Mouse (Mus musculus) mature B cell (primary cell): Measurements from ENCODE around the gene Tmem219.
"Not testable (repeated sequence)": the region's sequence is repeated elsewhere in the genome, so short reads cannot be mapped to it uniquely, and the experiment has no call there.

Source experiments
- in situ Hi-C: fragments of 300-500 bp; cut with MboI; formaldehyde crosslinking; loops from 2 replicates; pipeline ENCODE4 v1.14.3; 2019

Tmem219 gene

DNA sequence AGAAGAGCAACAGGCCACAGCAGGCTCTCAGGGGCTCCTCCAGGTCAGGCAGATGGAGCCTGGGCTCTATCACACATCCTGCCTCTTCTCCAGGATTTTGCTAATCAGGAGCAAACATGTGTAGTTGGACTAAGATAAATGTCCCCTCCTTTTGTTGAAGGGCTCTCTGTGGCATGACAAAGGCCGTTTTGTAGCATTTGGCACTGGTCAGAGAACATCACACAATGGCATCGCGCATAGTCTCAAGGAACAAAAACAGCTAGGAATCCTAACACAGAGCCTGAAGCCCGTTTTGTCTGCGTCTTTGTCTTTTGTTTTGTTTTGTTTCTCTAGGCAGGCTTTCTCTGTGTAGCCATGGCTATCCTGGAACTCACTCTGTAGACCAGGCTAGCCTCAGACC lies 1.3 kb upstream of the Tmem219 start:
- in situ Hi-C loops, result no loop called here

DNA sequence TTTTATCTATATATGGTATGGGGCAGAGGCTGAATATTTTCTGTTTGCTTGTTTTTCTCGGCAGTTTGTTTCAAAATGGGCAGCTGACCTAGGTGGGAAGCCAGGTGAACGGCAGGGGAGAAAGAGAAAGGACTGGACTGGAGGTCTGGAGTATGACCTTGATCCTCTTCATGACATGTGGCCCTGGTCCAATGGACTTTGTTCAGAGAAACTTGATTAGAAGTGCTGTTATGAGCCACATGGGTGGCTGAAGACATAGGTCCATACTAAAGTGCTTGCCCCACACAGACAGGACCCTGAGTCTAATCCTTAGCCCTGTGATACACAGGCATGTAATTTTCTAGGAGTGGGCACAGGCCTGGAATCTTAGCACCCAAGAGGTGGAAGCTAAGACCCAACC lies 1.2 kb downstream of the Tmem219 start:
- in situ Hi-C loops, result no loop called here

DNA sequence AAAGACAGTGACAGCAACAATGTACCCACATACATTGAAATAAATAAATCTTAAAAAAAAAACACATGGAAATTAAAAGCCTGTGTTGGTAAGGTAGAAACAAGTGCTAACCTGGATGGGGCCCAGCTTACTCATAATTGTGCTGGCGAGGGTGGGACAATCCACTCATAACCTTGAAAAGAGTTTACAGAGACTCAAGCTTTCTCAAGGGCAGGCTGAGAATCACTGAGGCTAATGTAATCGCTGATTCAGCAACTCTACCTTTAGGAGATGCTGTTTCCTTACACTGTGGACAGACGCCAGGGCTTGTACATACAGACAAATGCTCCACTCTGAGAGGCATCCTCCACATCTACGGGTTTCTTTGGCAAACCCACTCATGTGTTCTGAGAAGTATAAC lies 2.7 kb downstream of the Tmem219 start:
- in situ Hi-C loops, result no loop called here

DNA sequence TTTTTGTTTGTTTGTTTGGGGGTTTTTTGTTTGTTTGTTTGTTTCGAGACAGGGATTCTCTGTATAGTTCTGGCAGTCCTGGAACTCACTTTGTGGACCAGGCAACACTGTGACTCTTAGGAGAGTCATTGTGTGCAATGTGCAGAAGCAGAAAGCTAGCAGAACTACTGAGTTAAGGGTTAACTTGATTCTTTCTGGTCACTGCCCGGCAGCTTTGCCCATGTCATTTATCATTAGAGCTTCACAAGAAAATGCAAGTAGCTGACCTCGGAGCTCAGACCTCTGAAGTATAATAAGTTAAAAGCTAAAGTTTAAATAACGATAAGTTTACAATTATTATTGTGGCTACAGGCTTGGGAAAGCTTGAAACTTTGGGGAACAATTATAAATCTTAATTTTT lies 4.4 kb downstream of the Tmem219 start:
- in situ Hi-C loops, result not testable (repeated sequence)

DNA sequence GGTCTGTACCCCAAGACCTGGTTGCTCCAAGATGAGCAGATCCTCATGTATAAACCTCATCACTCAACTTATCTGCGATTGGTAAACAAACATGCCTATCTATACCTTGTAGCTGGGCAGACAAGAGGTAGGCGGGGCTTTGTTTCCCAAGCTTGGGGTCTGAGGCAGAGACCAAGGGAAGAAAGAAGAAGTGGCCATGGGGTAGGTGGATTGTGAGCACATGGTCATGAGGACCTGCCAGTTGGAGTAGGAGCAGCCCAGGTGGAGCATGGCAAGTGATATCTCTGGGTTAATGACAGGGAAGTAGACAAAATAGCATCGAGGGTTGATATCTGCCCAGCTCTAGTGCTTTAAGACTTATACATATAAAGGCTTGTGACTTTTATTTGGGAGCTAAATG lies 7.9 kb downstream of the Tmem219 start:
- in situ Hi-C loops, result no loop called here

DNA sequence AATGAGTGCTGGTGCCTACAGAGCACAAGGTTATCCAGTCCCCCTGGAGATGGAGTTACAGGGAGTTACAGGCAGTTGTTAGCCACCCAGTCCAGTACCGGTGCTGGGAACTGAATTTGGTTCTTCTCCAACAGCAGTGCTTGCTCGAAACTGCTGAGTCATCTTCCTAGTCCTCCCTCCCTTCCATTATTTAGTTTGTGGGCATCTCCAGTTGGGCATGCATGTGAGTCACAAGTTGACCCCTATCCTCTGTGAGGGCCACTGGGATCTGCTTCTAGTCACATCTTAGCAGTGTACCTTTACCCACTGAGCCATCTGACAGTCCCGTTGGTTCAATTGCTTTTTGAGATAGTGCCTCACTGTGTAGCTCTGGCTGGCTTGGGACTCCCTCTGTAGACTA lies 17.1 kb downstream of the Tmem219 start:
- in situ Hi-C loops, result no loop called here

DNA sequence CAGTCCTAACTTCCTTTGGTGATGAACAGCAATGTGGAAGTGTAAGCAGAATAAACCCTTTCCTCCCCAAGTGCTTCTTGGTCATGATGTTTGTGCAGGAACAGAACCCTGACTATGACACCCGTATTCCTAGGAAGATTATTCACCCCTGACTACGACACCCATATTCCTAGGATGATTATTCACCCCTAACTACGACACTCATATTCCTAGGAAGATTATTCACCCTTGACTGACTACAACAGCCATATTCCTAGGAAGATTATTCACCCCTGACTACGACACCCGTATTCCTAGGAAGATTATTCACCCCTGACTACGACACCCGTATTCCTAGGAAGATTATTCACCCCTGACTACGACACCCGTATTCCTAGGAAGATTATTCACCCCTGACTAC lies 22.9 kb downstream of the Tmem219 start:
- in situ Hi-C loops, result not testable (repeated sequence)

DNA sequence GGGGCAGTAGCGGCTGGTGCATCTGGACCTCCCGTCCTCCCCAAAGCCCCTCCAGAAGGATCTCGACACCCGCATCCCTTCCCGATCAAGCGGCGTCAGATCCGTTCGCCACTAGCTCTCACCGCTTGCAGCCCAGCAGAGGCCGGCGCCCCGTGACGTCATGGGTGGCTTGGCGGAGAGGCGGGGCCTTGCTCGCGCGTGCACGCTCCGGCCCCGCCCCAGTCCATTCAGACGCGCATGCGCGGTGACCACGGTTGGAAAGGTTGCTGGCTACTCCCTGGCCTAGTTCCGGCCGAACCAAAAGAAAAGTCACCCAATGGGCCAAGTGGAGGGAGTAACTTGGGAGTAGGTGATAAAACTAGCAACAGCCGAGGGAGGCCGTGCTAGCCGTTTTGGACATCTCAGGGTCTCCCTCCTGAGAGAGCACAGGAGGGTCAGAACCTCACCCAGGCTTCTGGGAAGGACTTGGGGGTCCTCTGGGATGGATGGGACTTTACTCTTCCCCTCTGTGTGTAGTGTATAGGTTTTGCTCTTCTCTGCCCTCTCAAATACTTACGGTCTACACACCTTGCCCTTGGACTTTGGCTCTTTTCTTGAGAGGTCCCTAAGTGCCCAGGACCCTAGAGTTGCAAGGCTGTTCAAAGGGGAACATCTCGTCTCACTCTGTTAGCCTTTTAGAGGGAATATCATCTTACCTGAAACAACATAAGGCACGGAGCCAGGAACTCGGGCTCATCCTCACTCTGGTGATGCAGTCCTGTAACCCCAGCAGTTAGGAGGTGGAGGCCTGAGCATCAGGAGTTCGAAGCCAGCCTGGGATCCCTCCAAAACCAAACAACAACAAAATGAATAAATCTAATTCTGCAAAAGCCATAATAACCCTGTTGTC lies 24.4 kb downstream of the Tmem219 start:
- in situ Hi-C loops, result no loop called here

DNA sequence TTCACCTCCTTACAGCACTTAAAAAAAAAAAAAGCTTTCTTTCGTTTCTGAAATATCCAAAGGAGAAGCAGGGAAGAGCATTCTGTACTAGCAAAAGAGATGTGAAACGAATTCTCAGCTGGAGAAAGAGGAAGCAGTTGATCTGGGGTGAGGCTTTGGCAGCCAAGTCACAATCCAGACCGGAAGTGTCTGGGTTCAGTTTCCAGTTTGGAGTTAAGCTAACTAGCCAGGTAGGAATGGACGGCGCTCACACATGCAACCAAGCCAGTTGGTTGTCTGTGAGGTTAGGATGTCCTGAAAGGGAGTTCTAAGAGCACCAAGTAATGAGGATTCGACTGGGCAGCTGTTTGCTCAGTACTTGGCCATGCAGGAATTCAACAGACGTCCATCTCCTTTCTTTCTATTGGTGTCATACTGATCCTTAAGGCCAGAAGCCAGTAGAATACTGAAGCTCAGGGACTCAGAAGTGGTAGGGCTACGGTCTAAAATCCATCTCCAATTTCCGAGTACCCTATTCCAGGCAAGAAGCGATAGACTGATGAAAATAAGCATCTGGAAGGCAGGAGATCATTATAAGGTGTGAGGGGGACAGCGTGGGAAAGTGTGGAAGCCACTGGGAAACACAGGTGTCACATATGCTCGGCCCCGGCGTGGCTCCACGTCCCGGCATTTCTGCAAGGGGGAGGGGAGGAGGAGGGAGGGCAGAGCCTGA lies 25.2 kb downstream of the Tmem219 start:
- in situ Hi-C loops, result no loop called here

DNA sequence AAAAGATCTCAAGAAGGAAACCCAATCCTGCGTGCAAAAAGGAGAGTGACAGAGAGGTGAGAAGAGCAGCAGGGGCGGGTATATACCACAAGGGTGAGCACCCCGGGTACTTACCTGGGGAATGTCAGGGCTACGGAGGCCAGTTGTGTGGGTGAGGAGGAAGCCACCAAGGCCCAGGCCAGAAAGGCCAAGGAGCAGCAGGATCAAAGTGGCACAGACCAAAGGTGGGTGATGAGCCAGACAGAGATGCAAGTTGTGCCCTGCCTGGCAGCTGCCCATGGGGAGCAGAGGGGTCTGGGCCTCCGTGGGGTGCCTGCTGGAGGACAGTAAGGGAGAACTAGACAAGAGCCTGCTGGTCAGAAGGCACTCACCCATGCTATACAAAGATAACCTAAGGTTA lies 25.8 kb downstream of the Tmem219 start:
- in situ Hi-C loops, result no loop called here

DNA sequence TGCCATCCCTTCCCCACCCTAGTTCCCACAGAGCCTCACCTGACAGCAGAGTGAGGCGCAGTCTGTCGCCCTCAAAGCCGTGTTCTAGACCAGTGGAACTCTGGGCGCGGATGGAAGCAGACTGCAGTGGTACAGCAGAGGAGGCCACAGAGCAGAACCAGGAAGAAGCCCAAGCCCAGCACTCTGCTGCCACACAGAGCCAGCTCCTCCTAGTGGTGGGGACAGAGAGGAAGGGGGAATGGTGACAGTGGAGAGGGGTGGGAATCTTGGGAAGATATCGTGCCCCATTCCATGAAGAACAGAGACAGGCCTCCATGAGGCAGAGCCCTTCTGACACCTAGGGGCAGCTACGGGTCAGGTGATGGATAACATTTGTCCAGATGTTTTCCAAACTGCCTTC lies 33.9 kb downstream of the Tmem219 start:
- in situ Hi-C loops, result no loop called here

DNA sequence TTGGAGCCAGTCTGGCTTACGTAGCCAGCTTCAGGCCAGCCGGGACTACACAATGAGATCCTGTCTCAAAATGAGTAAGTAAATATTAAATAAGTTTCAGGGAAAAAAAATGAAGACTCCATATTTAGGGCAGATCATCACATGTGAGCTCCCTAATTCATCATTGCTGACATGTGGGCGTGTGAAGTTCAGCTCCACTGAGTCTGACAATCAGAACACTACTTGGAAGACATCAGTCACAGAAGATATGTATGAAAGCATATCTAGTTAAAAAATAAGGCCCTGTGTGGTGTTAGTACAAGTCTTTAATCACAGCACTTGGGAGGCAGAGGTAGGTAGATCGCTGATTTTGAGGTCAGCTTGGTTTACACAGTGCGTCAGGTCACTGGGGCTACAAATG lies 35.4 kb downstream of the Tmem219 start:
- in situ Hi-C loops, result no loop called here

DNA sequence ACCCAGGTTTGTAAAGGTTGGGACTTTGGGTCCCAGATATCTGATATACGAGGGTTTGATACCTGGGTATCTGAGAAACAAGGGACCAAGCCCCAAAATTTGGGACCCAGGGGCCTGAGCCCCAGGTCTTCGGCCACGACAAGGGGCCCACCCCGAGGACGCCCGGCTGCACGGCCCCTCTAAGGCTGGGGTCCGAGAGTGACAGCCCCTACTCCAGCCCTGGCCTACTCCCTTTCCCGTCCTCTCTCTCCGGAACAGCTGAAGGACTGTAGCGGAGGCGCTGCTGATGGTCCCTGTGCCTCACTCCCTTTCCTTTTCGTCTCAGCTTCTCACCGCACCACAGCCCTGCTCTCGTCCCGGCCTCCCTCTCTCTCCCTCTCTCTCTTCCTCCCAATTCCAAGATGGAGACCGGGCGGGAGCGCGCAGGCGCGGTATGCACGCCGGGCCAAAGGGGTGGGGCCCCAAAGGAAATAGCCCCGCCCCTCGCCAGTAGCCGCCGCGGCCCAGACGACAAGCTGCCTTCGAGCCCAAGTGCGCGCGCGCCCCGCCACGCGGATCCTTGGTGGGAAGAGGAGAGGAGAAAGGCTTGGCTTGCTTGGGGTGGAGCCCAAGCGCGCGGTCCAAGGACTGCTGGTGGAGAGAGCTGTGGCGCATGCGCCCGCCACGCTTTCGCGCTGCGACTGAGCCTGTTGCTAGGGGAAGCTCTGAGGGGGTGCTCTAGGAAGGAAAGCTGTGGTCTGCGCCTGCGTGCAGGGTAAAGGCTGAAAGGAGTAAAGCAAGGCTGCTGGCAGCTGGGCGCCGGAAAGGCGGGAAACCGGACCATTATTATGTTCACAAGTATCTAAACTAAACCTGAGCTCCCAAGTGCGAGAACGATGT lies 38.2 kb downstream of the Tmem219 start, which contains the start of gene Taok2:
Gene Taok2 (minus strand): TSS at position 418 of the 879 bp plus-strand sequence.
- in situ Hi-C loops, result no loop called here

DNA sequence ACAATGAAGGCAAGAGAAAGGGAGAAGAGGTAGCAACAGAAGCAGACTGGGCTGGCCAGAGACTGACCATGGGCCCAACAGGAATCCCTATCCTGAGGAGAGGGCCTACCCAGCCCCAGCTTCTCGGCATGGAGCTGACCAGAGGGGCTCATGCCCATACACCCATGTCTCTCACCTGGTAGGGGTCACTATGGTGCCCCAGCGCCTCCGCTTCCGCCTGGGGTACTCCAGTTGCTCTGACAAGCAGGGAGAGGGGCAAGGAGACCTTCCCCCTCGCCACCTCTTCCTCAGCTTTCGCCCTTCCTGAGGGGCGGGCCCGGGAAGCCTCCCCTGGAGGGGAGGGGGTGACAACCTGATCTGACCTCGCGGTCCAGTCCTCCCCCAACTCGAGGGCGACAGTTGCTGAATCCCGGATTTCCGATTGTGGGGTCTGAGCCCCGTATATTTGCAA lies 39.0 kb downstream of the Tmem219 start:
- in situ Hi-C loops, result no loop called here

DNA sequence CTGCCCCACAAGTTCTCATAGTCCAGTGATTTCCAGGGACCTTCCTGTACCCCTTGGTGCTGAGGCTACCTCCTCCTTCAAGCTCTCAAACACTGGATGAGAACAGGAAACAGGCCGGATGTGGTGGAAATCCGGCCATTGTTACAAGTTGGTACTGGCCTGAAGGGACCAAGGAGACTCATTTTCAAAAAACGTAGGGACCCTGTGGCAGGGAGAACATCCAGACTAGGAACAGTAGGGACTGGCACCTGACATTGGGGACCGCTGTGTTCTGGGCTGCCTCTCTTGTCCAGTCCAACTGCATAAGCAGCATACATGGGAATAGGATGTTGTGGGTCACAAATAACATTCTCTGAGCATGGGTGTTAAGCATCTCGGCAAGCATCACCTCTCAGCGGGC lies 41.7 kb downstream of the Tmem219 start:
- in situ Hi-C loops, result no loop called here

DNA sequence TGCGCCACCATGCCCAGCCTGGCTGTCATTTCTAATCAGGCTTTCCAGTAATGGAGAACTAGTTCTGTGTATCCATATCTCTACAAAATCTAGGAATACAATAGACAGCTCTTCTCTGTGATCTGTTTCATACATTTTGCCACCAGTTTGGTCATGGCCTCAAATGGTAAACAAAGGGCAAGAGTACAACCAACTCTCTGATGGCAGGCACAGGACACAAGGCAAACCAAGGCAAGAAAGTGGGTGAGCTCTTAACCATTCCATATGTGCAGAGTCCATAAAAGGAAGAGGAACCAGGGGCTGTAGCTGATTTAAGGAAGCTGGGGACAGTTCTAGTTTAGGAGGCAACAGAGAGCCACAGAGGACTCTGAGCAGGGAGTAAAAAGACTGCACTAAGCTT lies 45.5 kb downstream of the Tmem219 start:
- in situ Hi-C loops, result no loop called here

DNA sequence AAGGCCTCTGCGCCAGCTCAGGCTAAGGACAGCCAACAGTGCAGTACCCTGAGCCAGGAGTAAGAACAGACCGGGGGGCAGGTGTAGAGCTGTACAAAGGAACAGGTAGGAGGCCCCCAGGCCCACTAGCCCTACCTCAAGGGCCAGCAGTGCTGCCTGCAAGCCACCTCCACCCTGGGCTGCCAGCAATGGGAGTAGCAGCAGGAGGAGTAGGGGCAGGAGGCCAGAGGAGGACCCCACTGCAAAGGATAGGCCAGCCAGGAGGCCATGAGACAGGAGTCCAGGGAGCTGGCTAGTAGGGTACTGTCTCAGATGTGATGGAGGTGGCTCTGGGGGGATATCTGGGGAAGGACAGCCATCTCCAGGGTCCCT lies 52.2 kb downstream of the Tmem219 start:
- in situ Hi-C loops, result no loop called here

DNA sequence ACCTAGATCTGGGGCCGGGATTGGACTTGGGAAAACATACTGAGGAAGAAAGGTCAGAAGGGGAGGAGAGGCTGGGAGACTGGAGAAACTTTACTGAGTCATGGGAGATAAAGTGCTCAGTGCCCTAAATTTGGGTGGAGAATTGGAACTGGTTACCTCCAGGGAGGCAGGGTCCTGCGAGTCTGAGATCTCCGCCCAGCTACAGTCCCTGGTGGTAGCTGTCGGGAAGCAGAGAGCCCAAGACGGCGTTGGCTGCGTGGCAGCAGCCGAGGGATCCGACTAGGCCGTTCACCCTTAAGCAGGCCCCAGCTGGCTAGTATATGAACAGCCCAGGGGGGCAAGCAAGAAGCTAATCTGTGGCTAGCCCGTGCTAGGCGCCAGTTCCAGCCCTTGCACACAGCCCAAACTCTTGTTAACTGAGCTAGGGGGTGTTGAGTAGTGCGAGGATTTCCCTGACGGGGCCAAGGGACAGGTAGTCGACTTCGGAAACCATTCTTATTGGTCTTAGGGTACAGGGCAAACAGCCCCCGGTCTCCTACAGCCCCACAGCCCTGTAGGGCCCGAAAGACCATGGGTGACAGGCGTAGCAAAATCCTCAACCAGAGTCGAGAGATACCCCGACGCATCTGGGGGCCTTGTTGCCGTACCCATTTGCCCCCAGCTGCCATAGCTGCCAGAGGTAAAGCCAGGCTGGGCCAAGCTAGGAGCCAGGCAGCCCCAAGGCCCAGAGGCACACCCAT lies 52.8 kb downstream of the Tmem219 start:
- in situ Hi-C loops, result no loop called here

DNA sequence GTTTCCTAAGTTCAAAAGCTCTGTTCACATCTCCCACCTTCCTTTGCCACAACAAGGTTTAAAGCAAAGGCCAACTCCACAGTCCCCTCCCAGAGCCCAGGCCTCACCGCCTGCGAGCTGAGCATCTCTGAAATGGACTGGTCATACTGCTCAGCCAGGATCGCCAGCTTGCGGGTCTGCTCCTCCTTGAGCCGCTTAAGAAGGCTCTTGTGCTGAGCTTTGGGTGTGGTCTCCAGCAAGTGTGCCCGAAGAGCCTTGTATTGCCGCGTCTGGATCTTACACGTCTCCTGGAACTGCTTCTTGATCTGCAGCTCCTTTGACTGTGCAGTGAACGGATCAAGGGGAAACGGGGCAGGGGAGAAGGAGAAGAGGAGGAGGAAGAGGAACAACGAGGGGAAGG lies 54.7 kb downstream of the Tmem219 start:
- in situ Hi-C loops, result no loop called here

DNA sequence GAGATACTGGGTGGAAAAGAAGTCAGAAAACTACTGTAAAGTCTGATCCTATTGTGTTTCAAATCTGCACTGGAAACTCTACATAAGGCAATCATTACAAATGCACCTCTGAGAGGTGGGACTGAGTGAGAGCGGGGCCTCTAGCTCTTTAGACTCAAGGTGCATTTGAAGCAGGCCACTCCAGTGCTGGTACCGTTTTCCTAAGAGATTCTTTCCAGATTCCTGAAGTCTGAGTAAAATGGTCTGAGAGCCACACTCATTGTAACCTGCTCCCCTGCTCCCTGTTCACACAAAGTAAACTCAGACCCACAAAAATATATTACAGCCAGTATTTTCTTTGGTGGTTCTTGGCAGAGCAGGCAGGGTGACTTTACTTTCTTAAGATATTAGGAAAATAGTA lies 55.2 kb downstream of the Tmem219 start:
- in situ Hi-C loops, result no loop called here

DNA sequence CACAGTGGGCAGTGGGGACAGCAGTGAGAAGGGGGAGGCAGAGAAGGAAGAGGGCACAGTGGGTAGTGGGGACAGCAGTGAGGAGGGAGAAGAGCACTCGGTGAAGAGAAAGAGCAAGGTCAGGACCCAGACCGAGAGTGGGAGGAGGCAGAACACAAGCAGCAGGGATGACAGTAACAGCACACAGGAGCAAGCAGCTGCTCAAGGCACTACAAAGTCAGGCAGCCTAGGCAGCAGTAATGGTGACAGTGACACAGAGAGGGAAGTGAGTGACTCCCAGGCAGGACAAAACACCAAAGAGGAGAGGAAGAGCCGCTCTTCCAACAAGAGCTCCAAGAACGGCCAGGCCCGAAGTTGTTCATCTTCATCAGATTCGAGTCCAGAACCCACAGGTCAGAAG lies 58.9 kb downstream of the Tmem219 start:
- in situ Hi-C loops, result no loop called here
